Mouse (Mus musculus) heart, postnatal 0 days (tissue): ENCODE data around the gene Nudt17. TPM values are rescaled to one million over a fixed set of nuclear protein-coding genes. Genes with fewer than 3 reads are reported as not detected.

Experiments used
- ATAC-seq: fragments of 200-750 bp; cut with Nextera tagmentation; 2 replicates; pipeline ENCODE4 v1.8.0; 2017; ENCODE audit warnings: low read depth, moderate number of reproducible peaks, moderate library complexity; ENCODE audit not compliant: insufficient read depth
- DNase-seq: peaks from one replicate; pipeline ENCODE4 v3.0.0-alpha.2; 2016; ENCODE audit warnings: low spot score
- H3K27ac ChIP-seq: fragments of 300-500 bp; sonication (generic); 2 replicates; pipeline ENCODE4 v1.5.1; 2014; ENCODE audit warnings: low read depth, mild to moderate bottlenecking
- H3K27me3 ChIP-seq: fragments of 300-500 bp; sonication (generic); 2 replicates; pipeline ENCODE4 v1.6.1; 2014; ENCODE audit warnings: low read length, mixed read lengths; ENCODE audit not compliant: control insufficient read depth, insufficient read depth
- H3K36me3 ChIP-seq: fragments of 300-500 bp; sonication (generic); replicated peaks from 2 replicates; pipeline ENCODE4 v1.6.1; 2014; ENCODE audit warnings: low read length, mixed read lengths; ENCODE audit not compliant: control insufficient read depth, insufficient read depth
- H3K4me1 ChIP-seq: fragments of 300-500 bp; sonication (generic); 2 replicates; pipeline ENCODE4 v1.6.1; 2014; ENCODE audit warnings: antibody characterized with exemption; ENCODE audit not compliant: control insufficient read depth, insufficient read depth
- H3K4me2 ChIP-seq: fragments of 300-500 bp; sonication (generic); 2 replicates; pipeline ENCODE4 v1.6.1; 2014; ENCODE audit warnings: low read depth, mild to moderate bottlenecking, low read length, moderate library complexity
- H3K4me3 ChIP-seq: fragments of 300-500 bp; sonication (generic); 2 replicates; pipeline ENCODE4 v1.5.1; 2014; ENCODE audit warnings: low read depth, low read length
- H3K9ac ChIP-seq: fragments of 300-500 bp; sonication (generic); replicated peaks from 2 replicates; pipeline ENCODE4 v1.6.1; 2014; ENCODE audit warnings: low read depth, low read length, mixed read lengths
- H3K9me3 ChIP-seq: fragments of 300-500 bp; sonication (generic); replicated peaks from 2 replicates; pipeline ENCODE4 v1.6.1; 2016; ENCODE audit warnings: low read length; ENCODE audit not compliant: control insufficient read depth
- CTCF ChIP-seq: IDR thresholded peaks from 2 replicates; pipeline ENCODE4 v1.5.1; 2016; ENCODE audit warnings: antibody characterized with exemption, control low read depth, low read depth
- EP300 ChIP-seq: IDR thresholded peaks from 2 replicates; pipeline ENCODE4 v1.6.1; 2016; ENCODE audit warnings: antibody characterized with exemption, low read depth
- WGBS: fragments of 180-500 bp; shearing (Covaris S2); extraction: QIAGEN DNeasy Blood & Tissue Kit; methylation state at CpG from one replicate; pipeline ENCODE4 v1.1.7; 2014; 5-methylcytosine and 5-hydroxymethylcytosine counted together
- polyA plus RNA-seq: library from polyadenylated mRNA; unstranded; fragments of >200 nt; fragmentation: Nextera tagmentation; extraction: Ambion mirVana; gene quantifications from 2 replicates; pipeline ENCODE4 v1.2.1, GENCODE M21; 2015
- total RNA-seq: library from RNA; depleted of rRNA; stranded (reverse); fragments of >200 nt; gene quantifications from 2 replicates; pipeline ENCODE4 v1.2.3, GENCODE M21; 2014; ENCODE audit warnings: low replicate concordance

The Nudt17 gene
- total and polyA plus RNA-seq, 2 experiments from 2014 or later: 2.5 to 6.9 TPM

GRCm38 (mm10) chr3:96728634-96729402 lies 20.5 kb upstream of the Nudt17 start:
- WGBS: 42% methylated on average over 7 of the region's 7 CpGs

GRCm38 (mm10) chr3:96727828-96728633 lies 19.7 kb upstream of the Nudt17 start:
- Histone ChIP-seq H3K9ac (peak overlapping the region; percentile 96), H3K4me1 (peaks cover 26% of the 10 kb centered on the region), H3K4me3 (peak overlapping the region; percentile 99), H3K27me3 (no peaks in the 10 kb centered on the region), H3K9me3 (no peaks in the 10 kb centered on the region), H3K36me3 (peaks cover 6% of the 10 kb centered on the region), H3K27ac (peak overlapping the region; percentile 96), H3K4me2 (peak overlapping the region; percentile 89)
- WGBS: under 1% methylated on average over 41 of the region's 42 CpGs
- TF ChIP-seq EP300 (no peak), CTCF (no peak)
- peak; percentile 42; the same call in 1 of the 2 replicates for ATAC-seq
- peak; percentile 21 for DNase-seq

More at GRCm38 (mm10) chr3:96728634-96729402, 20.5 kb upstream of the Nudt17 start:
- peak overlapping the region; percentile 96 for H3K27ac ChIP-seq
- H3K9ac ChIP-seq: peak overlapping the region; percentile 96
- H3K4me2 ChIP-seq: peak overlapping the region; percentile 89
- H3K4me1 ChIP-seq: peaks cover 27% of the 10 kb centered on the region
- no peak for TF ChIP-seq EP300
- no peak for TF ChIP-seq CTCF
- H3K4me3 ChIP-seq: peak overlapping the region; percentile 99
- DNase-seq: no peak
- no peak for ATAC-seq
- H3K36me3 ChIP-seq: no peaks in the 10 kb centered on the region; the same call in 1 of the 2 replicates
- no peaks in the 10 kb centered on the region for H3K27me3 ChIP-seq
- no peaks in the 10 kb centered on the region for H3K9me3 ChIP-seq

GRCm38 (mm10) chr3:96727343-96727827 lies 19.0 kb upstream of the Nudt17 start, which contains the start of the genes Polr3c and Rnf115:
Gene Polr3c (minus strand): TSS chr3:96727628.
Gene Rnf115 (plus strand): TSS chr3:96727664.
- peak; percentile 95 for DNase-seq
- whole genome bisulfite sequencing: under 1% methylated on average over 45 of the region's 52 CpGs
- ATAC-seq: peak; percentile 99

GRCm38 (mm10) chr3:96719173-96719572 lies 10.8 kb upstream of the Nudt17 start:
- no peaks in the 10 kb centered on the region for H3K27me3 ChIP-seq
- no peaks in the 10 kb centered on the region for H3K4me1 ChIP-seq
- H3K27ac ChIP-seq: no peak overlapping the region
- H3K9ac ChIP-seq: no peak overlapping the region
- no peak for TF ChIP-seq EP300
- peak; percentile 38 for TF ChIP-seq CTCF
- H3K4me2 ChIP-seq: no peak overlapping the region
- no peak overlapping the region for H3K4me3 ChIP-seq
- 43% methylated on average over 14 of the region's 14 CpGs for WGBS
- peaks cover 64% of the 10 kb centered on the region for H3K36me3 ChIP-seq
- no peak for ATAC-seq
- DNase-seq: no peak
- H3K9me3 ChIP-seq: no peaks in the 10 kb centered on the region

More at GRCm38 (mm10) chr3:96727343-96727827, 19.0 kb upstream of the Nudt17 start, which contains the start of the genes Polr3c and Rnf115:
- Histone ChIP-seq H3K27me3 (no peaks in the 10 kb centered on the region), H3K4me1 (peaks cover 23% of the 10 kb centered on the region), H3K4me3 (peak within 1 kb of the TSS; percentile 99), H3K36me3 (peaks cover 11% of the 10 kb centered on the region), H3K9ac (peak within 1 kb of the TSS; percentile 96), H3K4me2 (peak within 1 kb of the TSS; percentile 89), H3K27ac (peak within 1 kb of the TSS; percentile 96), H3K9me3 (no peaks in the 10 kb centered on the region)
- TF ChIP-seq EP300 (peak; percentile 78; the same call in 1 of the 2 replicates), CTCF (no peak)

- no peaks in the 10 kb centered on the region for H3K9me3 ChIP-seq
- WGBS: 61% methylated on average over 2 of the region's 2 CpGs
Measured at GRCm38 (mm10) chr3:96715854-96716253, 7.5 kb upstream of the Nudt17 start.

More at GRCm38 (mm10) chr3:96715854-96716253, 7.5 kb upstream of the Nudt17 start:
- Histone ChIP-seq H3K27me3 (no peaks in the 10 kb centered on the region), H3K9ac (no peak overlapping the region), H3K4me3 (no peak overlapping the region), H3K4me1 (no peaks in the 10 kb centered on the region), H3K4me2 (no peak overlapping the region), H3K36me3 (peaks cover 71% of the 10 kb centered on the region), H3K27ac (0 out of 2 replicates have a peak overlapping the region, but pooled peaks have one; percentile 3)
- DNase-seq (no peak), ATAC-seq (no peak)
- TF ChIP-seq EP300: no peak
- TF ChIP-seq CTCF: no peak
